Mouse (Mus musculus): ENCODE measurements at regions not wholly inside any gene's neighbourhood (a gene's known extent, or its start where the extent isn't known, plus 50 kb on each side); places are given as distances from the start of the nearest gene placed in this dataset.
A peak's percentile ranks its signal among the peaks of the same experiment; 100 is the strongest.

- no peak for DNase-seq
Measured at GRCm38 (mm10) chr2:59406976-59407375, 77.5 kb upstream of the Dapl1 start.

GRCm38 (mm10) chr2:59407512-59407988 is 76.9 kb upstream of the Dapl1 start:
- peak; percentile 34 for DNase-seq

GRCm38 (mm10) chr2:59408040-59408587 is 76.3 kb upstream of the Dapl1 start:
- DNase-seq = no peak

- no peak for DNase-seq
Measured at GRCm38 (mm10) chr2:59414612-59415011, 69.8 kb upstream of the Dapl1 start.

GRCm38 (mm10) chr2:59416491-59417195 is 67.8 kb upstream of the Dapl1 start:
- DNase-seq = no peak

- DNase-seq = peak; percentile 45
Measured at GRCm38 (mm10) chr2:59417384-59417955, 67.0 kb upstream of the Dapl1 start.

- DNase-seq = no peak
Measured at GRCm38 (mm10) chr2:59420496-59420895, 64.0 kb upstream of the Dapl1 start.

- DNase-seq = no peak
Measured at GRCm38 (mm10) chr2:59422291-59423242, 61.9 kb upstream of the Dapl1 start.

- DNase-seq = no peak
Measured at GRCm38 (mm10) chr2:59424205-59424604, 60.2 kb upstream of the Dapl1 start.

GRCm38 (mm10) chr2:59424729-59425128 is 59.7 kb upstream of the Dapl1 start:
- DNase-seq = peak; percentile 71

- DNase-seq = no peak
Measured at GRCm38 (mm10) chr2:59425876-59426275, 58.6 kb upstream of the Dapl1 start.

- no peak for DNase-seq
Measured at GRCm38 (mm10) chr2:59431466-59431865, 53.0 kb upstream of the Dapl1 start.

GRCm38 (mm10) chr2:59431867-59432266 is 52.6 kb upstream of the Dapl1 start:
- DNase-seq = no peak
